Mouse (Mus musculus) small intestine, adult 2 months (tissue): ENCODE results near the gene Abcc3.

Experiments
- CTCF ChIP-seq: fragments of 200-500 bp; IDR thresholded peaks from 2 replicates; pipeline ENCODE4 v1.5.1; 2012; ENCODE audit warnings: low read depth, mild to moderate bottlenecking, control low read depth, inconsistent platforms, low read length, moderate library complexity, mixed read lengths; ENCODE audit not compliant: insufficient replicate concordance, insufficient read length; ENCODE audit errors: extremely low read depth
- POLR2A ChIP-seq: fragments of 200-500 bp; IDR thresholded peaks from 2 replicates; pipeline ENCODE4 v1.6.1; 2012; ENCODE audit warnings: low read depth, mild to moderate bottlenecking, control low read depth, inconsistent platforms, low read length, moderate library complexity

GRCm38 (mm10) chr11:94423855-94424254 is 31.1 kb upstream of the Abcc3 start:
- TF ChIP-seq POLR2A (no peak), CTCF (no peak)
